Mouse (Mus musculus) kidney, postnatal 0 days (tissue): ENCODE measurements at regions not wholly inside any gene's neighbourhood (a gene's known extent, or its start where the extent isn't known, plus 50 kb on each side); places are given as distances from the start of the nearest gene placed in this dataset.
A peak's percentile ranks its signal among the peaks of the same experiment; 100 is the strongest.

ENCODE experiments used
- ATAC-seq: fragments of 200-750 bp; cut with Nextera tagmentation; replicated peaks from 2 replicates; pipeline ENCODE4 v1.8.0; 2017; ENCODE audit warnings: low read depth, moderate number of reproducible peaks, moderate TSS enrichment, moderate library complexity; ENCODE audit not compliant: low FRiP score
- DNase-seq: peaks from one replicate; pipeline ENCODE4 v3.0.0-alpha.2; 2016; ENCODE audit warnings: low spot score
- H3K27ac ChIP-seq: fragments of 300-500 bp; sonication (generic); 2 replicates; pipeline ENCODE4 v1.5.1; 2014; ENCODE audit warnings: mild to moderate bottlenecking
- H3K27me3 ChIP-seq: fragments of 300-500 bp; sonication (generic); 2 replicates; pipeline ENCODE4 v1.6.1; 2014; ENCODE audit warnings: low read length, mixed read lengths; ENCODE audit not compliant: insufficient read depth
- H3K36me3 ChIP-seq: fragments of 300-500 bp; sonication (generic); 2 replicates; pipeline ENCODE4 v1.6.1; 2014; ENCODE audit warnings: low read length, mixed read lengths; ENCODE audit not compliant: insufficient read depth
- H3K4me1 ChIP-seq: fragments of 300-500 bp; sonication (generic); replicated peaks from 2 replicates; pipeline ENCODE4 v1.6.1; 2014; ENCODE audit warnings: antibody characterized with exemption, low read length, mixed read lengths; ENCODE audit not compliant: insufficient read depth
- H3K4me2 ChIP-seq: fragments of 300-500 bp; sonication (generic); 2 replicates; pipeline ENCODE4 v1.6.1; 2014; ENCODE audit warnings: mild to moderate bottlenecking, low read length, moderate library complexity, mixed read lengths
- H3K4me3 ChIP-seq: fragments of 300-500 bp; sonication (generic); replicated peaks from 2 replicates; pipeline ENCODE4 v1.5.1; 2014; ENCODE audit warnings: low read depth, low read length
- H3K9ac ChIP-seq: fragments of 300-500 bp; sonication (generic); 2 replicates; pipeline ENCODE4 v1.6.1; 2014; ENCODE audit warnings: low read depth, low read length
- H3K9me3 ChIP-seq: fragments of 300-500 bp; sonication (generic); replicated peaks from 2 replicates; pipeline ENCODE4 v1.6.1; 2016; ENCODE audit warnings: low read length, inconsistent platforms, mixed read lengths
- CTCF ChIP-seq: IDR thresholded peaks from 2 replicates; pipeline ENCODE4 v1.5.1; 2016; ENCODE audit warnings: antibody characterized with exemption, low read depth, mild to moderate bottlenecking, moderate library complexity
- WGBS: fragments of 180-500 bp; shearing (Covaris S2); extraction: QIAGEN DNeasy Blood & Tissue Kit; methylation state at CpG from one replicate; pipeline ENCODE4 v1.1.7; 2014; 5-methylcytosine and 5-hydroxymethylcytosine counted together

- ATAC-seq (no peak), DNase-seq (no peak)
- H3K36me3 ChIP-seq = no peaks in the 10 kb centered on the region
- 50% methylated on average over 7 of the region's 7 CpGs for WGBS
- TF ChIP-seq CTCF = no peak
- no peaks in the 10 kb centered on the region for H3K27me3 ChIP-seq
- H3K27ac ChIP-seq = no peak overlapping the region
- no peaks in the 10 kb centered on the region for H3K4me1 ChIP-seq
- H3K9me3 ChIP-seq = no peaks in the 10 kb centered on the region
- H3K4me2 ChIP-seq = no peak overlapping the region
- no peak overlapping the region for H3K9ac ChIP-seq
- no peak overlapping the region for H3K4me3 ChIP-seq
These were observed 347.7 kb downstream of the Med13l start for GRCm38 (mm10) chr5:118908224-118908623.

- Histone ChIP-seq H3K27me3 (no peaks in the 10 kb centered on the region), H3K36me3 (no peaks in the 10 kb centered on the region), H3K9me3 (no peaks in the 10 kb centered on the region), H3K27ac (no peak overlapping the region), H3K4me1 (no peaks in the 10 kb centered on the region), H3K4me2 (no peak overlapping the region), H3K4me3 (no peak overlapping the region), H3K9ac (no peak overlapping the region)
- ATAC-seq (no peak), DNase-seq (peak; percentile 7)
- WGBS = 70% methylated on average over 6 of the region's 6 CpGs
- TF ChIP-seq CTCF = no peak
These were observed 349.3 kb downstream of the Med13l start for GRCm38 (mm10) chr5:118909756-118910155.

GRCm38 (mm10) chr5:118914191-118914750 is 353.8 kb downstream of the Med13l start:
- no peaks in the 10 kb centered on the region for H3K27me3 ChIP-seq
- H3K4me2 ChIP-seq = no peak overlapping the region
- WGBS = 49% methylated on average over 6 of the region's 6 CpGs
- ATAC-seq = no peak
- no peak overlapping the region for H3K9ac ChIP-seq
- no peak for TF ChIP-seq CTCF
- no peak for DNase-seq
- H3K36me3 ChIP-seq = no peaks in the 10 kb centered on the region
- no peak overlapping the region for H3K27ac ChIP-seq
- no peaks in the 10 kb centered on the region for H3K4me1 ChIP-seq
- no peak overlapping the region for H3K4me3 ChIP-seq
- H3K9me3 ChIP-seq = no peaks in the 10 kb centered on the region

DNA sequence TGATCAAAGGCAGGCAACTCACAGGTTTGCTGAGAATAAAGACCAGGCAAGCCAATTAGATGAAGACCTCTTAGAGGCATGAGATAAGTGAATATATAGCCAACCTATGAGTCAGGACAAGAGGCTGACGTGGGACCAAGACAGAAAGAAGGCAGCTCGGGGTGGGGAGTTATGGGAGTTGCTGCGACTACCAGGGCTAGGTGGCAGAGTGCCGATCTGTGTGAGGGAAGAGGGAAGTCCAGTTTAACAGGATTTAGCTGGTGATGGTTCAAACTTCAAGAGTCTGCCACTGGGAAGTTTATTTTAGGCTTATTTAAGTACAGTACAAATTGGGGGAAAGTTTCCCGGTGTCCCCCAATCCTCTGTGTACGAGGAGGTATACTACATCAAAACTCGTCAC is 362.9 kb downstream of the Med13l start:
- TF ChIP-seq CTCF = no peak
- Histone ChIP-seq H3K9me3 (no peaks in the 10 kb centered on the region), H3K27ac (no peak overlapping the region), H3K27me3 (no peaks in the 10 kb centered on the region), H3K36me3 (no peaks in the 10 kb centered on the region), H3K4me3 (no peak overlapping the region), H3K4me2 (no peak overlapping the region), H3K9ac (no peak overlapping the region), H3K4me1 (no peaks in the 10 kb centered on the region)
- no peak for ATAC-seq
- no peak for DNase-seq
- 93% methylated on average over 7 of the region's 7 CpGs for WGBS

DNA sequence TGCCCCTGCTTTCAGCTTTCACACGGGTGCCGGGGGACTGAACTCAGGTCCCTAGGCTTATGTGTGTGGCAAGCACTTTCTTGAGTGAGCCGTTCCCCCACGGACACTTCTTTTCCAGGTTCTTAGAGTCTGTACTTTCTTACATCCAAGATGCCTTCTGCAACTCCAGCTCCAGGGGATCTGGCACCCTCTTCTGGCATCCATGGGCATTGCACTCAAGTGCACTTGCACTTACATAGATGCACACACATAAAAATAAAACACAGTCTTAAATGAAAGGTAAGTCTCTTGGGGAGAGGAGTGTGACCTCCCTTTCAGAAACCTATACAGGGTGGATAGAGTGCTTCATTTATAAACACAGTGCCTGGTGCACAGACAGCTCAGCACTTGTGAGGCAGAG is 368.6 kb downstream of the Med13l start:
- 94% methylated on average over 4 of the region's 4 CpGs for WGBS
- Histone ChIP-seq H3K27me3 (no peaks in the 10 kb centered on the region), H3K36me3 (no peaks in the 10 kb centered on the region), H3K4me2 (no peak overlapping the region), H3K9me3 (no peaks in the 10 kb centered on the region), H3K27ac (no peak overlapping the region), H3K4me3 (no peak overlapping the region), H3K9ac (no peak overlapping the region), H3K4me1 (no peaks in the 10 kb centered on the region)
- ATAC-seq (no peak), DNase-seq (no peak)
- peak; percentile 46; the same call in 1 of the 2 replicates for TF ChIP-seq CTCF

- Histone ChIP-seq H3K9me3 (no peaks in the 10 kb centered on the region), H3K27me3 (no peaks in the 10 kb centered on the region), H3K4me2 (peak overlapping the region; percentile 42), H3K4me1 (no peaks in the 10 kb centered on the region), H3K27ac (no peak overlapping the region), H3K4me3 (0 out of 2 replicates have a peak overlapping the region, but pooled peaks have one; percentile 4), H3K36me3 (no peaks in the 10 kb centered on the region), H3K9ac (no peak overlapping the region)
- WGBS = 3% methylated on average over 21 of the region's 23 CpGs
- ATAC-seq (no peak), DNase-seq (peak; percentile 59)
- TF ChIP-seq CTCF = no peak
These were observed 369.6 kb downstream of the Med13l start for GRCm38 (mm10) chr5:118929990-118930501.
